Mouse (Mus musculus) limb, embryonic 13.5 days (tissue): ENCODE data around the gene Arrdc2. TPM values are rescaled to one million over a fixed set of nuclear protein-coding genes. Genes with fewer than 3 reads are reported as not detected.

Experiments used
- ATAC-seq: fragments of 200-750 bp; cut with Nextera tagmentation; 2 replicates; pipeline ENCODE4 v1.8.0; 2017; ENCODE audit warnings: low read depth, moderate number of reproducible peaks, moderate TSS enrichment; ENCODE audit not compliant: low FRiP score
- H3K27ac ChIP-seq: fragments of 300-500 bp; sonication (generic); 2 replicates; pipeline ENCODE4 v1.5.1; 2015; ENCODE audit warnings: inconsistent platforms, mild to moderate bottlenecking, moderate library complexity
- H3K27me3 ChIP-seq: fragments of 300-500 bp; sonication (generic); 2 replicates; pipeline ENCODE4 v1.6.1; 2015; ENCODE audit warnings: mild to moderate bottlenecking, inconsistent platforms
- H3K36me3 ChIP-seq: fragments of 300-500 bp; sonication (generic); 2 replicates; pipeline ENCODE4 v1.6.1; 2015; ENCODE audit warnings: inconsistent platforms, mild to moderate bottlenecking, moderate library complexity
- H3K4me1 ChIP-seq: fragments of 300-500 bp; sonication (generic); 2 replicates; pipeline ENCODE4 v1.6.1; 2015; ENCODE audit warnings: inconsistent platforms
- H3K4me2 ChIP-seq: fragments of 300-500 bp; sonication (generic); replicated peaks from 2 replicates; pipeline ENCODE4 v1.6.1; 2015; ENCODE audit warnings: inconsistent platforms, mild to moderate bottlenecking, moderate library complexity
- H3K4me3 ChIP-seq: fragments of 300-500 bp; sonication (generic); 2 replicates; pipeline ENCODE4 v1.5.1; 2015; ENCODE audit warnings: moderate library complexity, mild to moderate bottlenecking, inconsistent platforms
- H3K9ac ChIP-seq: fragments of 300-500 bp; sonication (generic); 2 replicates; pipeline ENCODE4 v1.6.1; 2015; ENCODE audit warnings: mild to moderate bottlenecking, inconsistent platforms
- H3K9me3 ChIP-seq: fragments of 300-500 bp; sonication (generic); 2 replicates; pipeline ENCODE4 v1.6.1; 2016; ENCODE audit warnings: inconsistent platforms
- WGBS: fragments of 180-500 bp; shearing (Covaris S2); methylation state at CpG from one replicate; pipeline ENCODE4 v1.1.7; 2015; 5-methylcytosine and 5-hydroxymethylcytosine counted together
- microRNA-seq: library from miRNA; unstranded; fragments of <30 nt; microRNA quantifications from one replicate; pipeline ENCODE4, GENCODE M21; 2016
- polyA plus RNA-seq: library from polyadenylated mRNA; unstranded; fragments of >200 nt; fragmentation: Nextera tagmentation; extraction: Ambion mirVana; gene quantifications from 2 replicates; pipeline ENCODE4 v1.2.1, GENCODE M21; 2015

Arrdc2 gene
- polyA plus RNA-seq, 1 experiment from 2014 or later = 6.1 TPM

DNA sequence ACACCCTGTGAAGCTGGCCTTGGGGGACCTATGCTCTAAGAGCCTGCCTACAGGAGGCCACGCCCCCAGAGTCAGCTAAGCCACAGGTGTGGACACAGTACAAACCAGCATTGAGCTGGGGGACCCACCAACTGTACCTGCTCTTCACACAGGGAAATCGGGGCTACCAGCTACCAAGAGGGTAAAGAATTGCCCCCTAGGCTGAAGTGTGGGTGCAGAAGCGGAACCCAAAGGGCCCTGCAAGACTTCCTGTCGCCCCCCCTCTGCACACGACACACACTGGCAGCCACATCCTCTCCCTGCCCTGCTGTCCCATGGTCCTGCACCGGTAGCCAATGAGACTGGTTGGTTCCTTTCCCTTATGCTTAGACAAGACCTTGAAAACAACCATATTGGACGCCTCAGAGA lies 48.2 kb downstream of the Arrdc2 start:
- no peak for ATAC-seq
- WGBS = 71% methylated on average over 7 of the region's 7 CpGs
- Histone ChIP-seq H3K4me3 (peak overlapping the region; percentile 76), H3K27ac (peak overlapping the region; percentile 10; the same call in 1 of the 2 replicates), H3K9ac (peak overlapping the region; percentile 88), H3K27me3 (peaks cover 13% of the 10 kb centered on the region), H3K9me3 (no peaks in the 10 kb centered on the region), H3K4me1 (peaks cover 37% of the 10 kb centered on the region), H3K4me2 (peak overlapping the region; percentile 79), H3K36me3 (peaks cover 32% of the 10 kb centered on the region)

DNA sequence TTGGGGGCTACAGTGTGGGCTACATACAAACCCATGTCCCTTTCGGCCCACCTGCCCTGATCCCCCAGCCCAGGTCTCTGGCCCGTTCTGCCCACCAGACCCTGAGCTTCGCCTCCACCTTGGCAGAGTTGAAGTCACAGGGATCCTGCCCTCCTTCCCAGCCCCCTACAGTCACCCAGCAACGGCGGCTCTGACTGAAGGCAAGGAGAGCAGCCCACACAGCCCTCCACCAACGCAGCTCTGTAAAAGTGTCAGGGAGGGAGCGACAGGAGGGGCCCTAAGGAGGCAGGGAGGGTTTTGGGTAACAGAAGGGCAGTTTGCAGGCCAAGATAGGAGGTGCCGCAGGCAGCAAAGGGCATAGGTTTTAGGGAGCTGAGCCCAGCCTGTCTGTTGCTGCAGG lies 48.7 kb downstream of the Arrdc2 start:
- H3K4me3 ChIP-seq = peak overlapping the region; percentile 76
- peaks cover 9% of the 10 kb centered on the region for H3K27me3 ChIP-seq
- H3K27ac ChIP-seq = peak overlapping the region; percentile 10; the same call in 1 of the 2 replicates
- peaks cover 36% of the 10 kb centered on the region for H3K36me3 ChIP-seq
- H3K4me2 ChIP-seq = peak overlapping the region; percentile 79
- WGBS = 55% methylated on average over 8 of the region's 8 CpGs
- no peak for ATAC-seq
- H3K4me1 ChIP-seq = peaks cover 36% of the 10 kb centered on the region
- peak overlapping the region; percentile 88 for H3K9ac ChIP-seq
- no peaks in the 10 kb centered on the region for H3K9me3 ChIP-seq

DNA sequence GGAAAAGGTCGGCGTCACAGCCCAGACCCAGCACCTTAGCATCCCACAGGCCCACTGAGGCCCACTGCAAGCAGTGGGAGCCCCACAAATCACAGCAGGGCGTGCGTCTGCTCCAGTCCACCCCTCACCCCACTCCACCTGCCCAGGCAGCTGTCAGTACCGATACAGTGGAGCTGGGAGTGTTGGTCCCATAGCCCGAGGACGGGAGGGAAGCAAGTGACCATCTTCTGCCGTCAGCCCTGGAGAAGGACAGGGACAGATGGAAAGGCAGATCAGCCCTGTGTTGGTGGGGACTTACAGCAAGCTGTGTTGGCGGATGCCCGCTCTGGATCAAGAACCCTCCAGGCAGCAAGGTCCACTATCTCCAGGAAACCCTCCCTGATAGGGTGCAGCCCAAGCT lies 50.5 kb downstream of the Arrdc2 start:
- H3K4me1 ChIP-seq = peaks cover 37% of the 10 kb centered on the region
- H3K4me3 ChIP-seq = no peak overlapping the region
- no peaks in the 10 kb centered on the region for H3K27me3 ChIP-seq
- ATAC-seq = no peak
- 74% methylated on average over 10 of the region's 10 CpGs for WGBS
- H3K36me3 ChIP-seq = peaks cover 54% of the 10 kb centered on the region
- no peak overlapping the region for H3K27ac ChIP-seq
- H3K9ac ChIP-seq = 0 out of 2 replicates have a peak overlapping the region, but pooled peaks have one; percentile 13
- no peak overlapping the region for H3K4me2 ChIP-seq
- no peaks in the 10 kb centered on the region for H3K9me3 ChIP-seq

DNA sequence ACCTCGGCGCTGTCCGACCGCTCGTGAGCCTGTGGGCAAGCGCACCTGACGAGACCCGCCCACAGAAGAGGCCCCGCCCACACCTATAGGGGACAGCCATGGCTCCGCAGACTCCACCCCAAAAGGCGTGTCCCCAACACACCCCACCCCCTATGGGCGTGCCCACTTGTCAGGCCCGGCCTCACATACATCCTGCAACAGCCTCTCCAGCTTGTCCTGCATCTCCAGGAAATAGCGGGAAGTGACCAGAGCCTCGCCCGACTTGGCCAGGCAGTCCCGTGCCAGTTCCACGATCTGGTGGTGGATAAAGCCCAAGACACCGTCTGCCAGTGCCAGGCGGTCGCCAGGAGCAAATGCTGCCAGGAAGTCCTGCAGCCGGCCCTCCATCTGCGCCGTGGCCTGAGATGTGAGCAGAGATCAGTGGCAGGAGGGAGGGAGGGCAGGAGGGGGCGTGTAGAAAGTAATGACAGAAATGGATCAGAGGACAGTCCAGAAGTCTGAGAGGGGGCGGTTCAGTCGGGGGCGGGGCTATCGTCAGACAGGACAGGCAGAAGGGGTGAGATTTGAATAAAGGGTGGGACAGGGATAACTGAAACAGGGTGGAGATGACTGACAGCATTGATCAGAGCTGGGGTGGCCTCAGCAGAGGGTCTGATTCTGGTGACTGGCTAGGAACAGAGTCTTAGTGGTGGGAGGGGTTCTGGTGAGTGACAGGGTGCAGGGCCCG lies 51.4 kb downstream of the Arrdc2 start:
- ATAC-seq = no peak
- 0 out of 2 replicates have a peak overlapping the region, but pooled peaks have one; percentile 4 for H3K9ac ChIP-seq
- 0 out of 2 replicates have a peak overlapping the region, but pooled peaks have one; percentile 21 for H3K4me2 ChIP-seq
- no peaks in the 10 kb centered on the region for H3K9me3 ChIP-seq
- no peaks in the 10 kb centered on the region for H3K27me3 ChIP-seq
- no peak overlapping the region for H3K27ac ChIP-seq
- WGBS = 22% methylated on average over 30 of the region's 30 CpGs
- H3K4me1 ChIP-seq = peaks cover 34% of the 10 kb centered on the region
- no peak overlapping the region for H3K4me3 ChIP-seq
- peaks cover 63% of the 10 kb centered on the region for H3K36me3 ChIP-seq

DNA sequence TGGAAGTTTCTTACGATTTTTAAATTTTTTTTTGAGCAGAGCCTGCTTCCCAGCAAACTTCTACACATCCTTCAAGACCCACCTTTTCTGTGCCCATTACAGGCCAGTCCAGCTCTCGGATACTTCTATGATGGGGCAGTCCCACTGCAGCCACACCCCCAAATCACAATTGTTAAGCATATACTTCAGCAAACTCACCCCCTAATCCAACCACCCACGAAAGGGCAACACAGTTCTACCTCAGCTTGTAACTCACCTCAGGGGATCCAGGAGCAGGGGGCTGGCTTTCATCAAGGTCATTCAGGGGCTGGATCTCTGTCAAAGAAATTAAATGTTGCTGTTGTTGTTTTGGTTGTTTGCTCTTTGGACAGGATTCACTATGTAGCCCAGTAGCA lies 52.5 kb downstream of the Arrdc2 start:
- Histone ChIP-seq H3K9ac (no peak overlapping the region), H3K4me3 (no peak overlapping the region), H3K36me3 (peaks cover 73% of the 10 kb centered on the region), H3K27ac (no peak overlapping the region), H3K9me3 (no peaks in the 10 kb centered on the region), H3K4me2 (no peak overlapping the region), H3K4me1 (peaks cover 27% of the 10 kb centered on the region), H3K27me3 (no peaks in the 10 kb centered on the region)
- 87% methylated on average over 3 of the region's 3 CpGs for WGBS
- no peak for ATAC-seq

DNA sequence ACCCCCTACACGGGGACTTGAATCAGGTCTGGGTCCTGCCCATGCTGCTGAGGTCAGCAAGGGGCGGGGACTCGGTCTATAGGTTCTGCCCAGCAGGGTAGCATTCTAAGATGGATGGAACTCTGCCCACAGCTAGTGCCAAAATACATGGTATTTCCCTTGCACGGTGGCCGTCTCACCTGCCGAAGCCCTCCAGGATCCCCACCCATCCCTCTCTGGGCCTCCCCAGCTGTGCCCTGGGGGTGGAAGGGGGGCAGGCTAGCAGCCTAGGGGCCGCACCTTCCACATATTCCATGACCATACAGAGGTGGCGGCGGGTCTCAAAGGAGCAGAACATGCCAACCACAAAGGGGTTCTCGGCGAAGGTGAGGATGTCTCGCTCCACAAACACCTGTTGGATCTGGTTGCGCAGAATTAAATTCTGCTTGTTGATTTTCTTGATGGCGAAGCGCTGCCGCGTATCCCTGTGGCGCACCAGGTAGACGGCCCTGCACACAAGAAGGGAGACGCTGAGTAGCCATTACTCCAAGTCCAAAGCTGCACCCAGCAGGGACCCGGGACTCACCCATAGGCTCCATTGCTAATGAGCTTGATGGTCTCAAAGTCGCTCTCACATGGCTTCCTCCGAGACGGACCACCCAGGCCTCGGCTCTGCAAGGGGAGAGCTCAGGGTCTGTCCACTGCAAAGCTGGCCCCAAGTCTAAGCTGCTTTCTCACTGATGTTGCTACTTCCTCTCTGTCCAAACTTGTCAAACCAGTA lies 53.0 kb downstream of the Arrdc2 start:
- H3K36me3 ChIP-seq = peaks cover 79% of the 10 kb centered on the region
- 88% methylated on average over 25 of the region's 25 CpGs for WGBS

More for the DNA sequence above, 53.0 kb downstream of the Arrdc2 start:
- no peak for ATAC-seq
- no peak overlapping the region for H3K4me3 ChIP-seq
- 0 out of 2 replicates have a peak overlapping the region, but pooled peaks have one; percentile 13 for H3K9ac ChIP-seq
- no peaks in the 10 kb centered on the region for H3K9me3 ChIP-seq
- no peak overlapping the region for H3K27ac ChIP-seq
- H3K4me1 ChIP-seq = peaks cover 22% of the 10 kb centered on the region
- H3K27me3 ChIP-seq = no peaks in the 10 kb centered on the region
- no peak overlapping the region for H3K4me2 ChIP-seq

Small RNAs within 50 kb of the gene (microRNA-seq; reads per million reads assigned to microRNA genes)
- gene Mir7240 = not detected

Other genes starting within 250 kb of the Arrdc2 start
- gene Isyna1, start 245.3 kb downstream of the Arrdc2 start, polyA plus RNA-seq = 162 and 165 TPM in 2 replicates
- gene Ssbp4, start 230.8 kb downstream of the Arrdc2 start, polyA plus RNA-seq = 115 and 131 TPM in 2 replicates
- gene Lrrc25, start 223.6 kb downstream of the Arrdc2 start, polyA plus RNA-seq = 1.9 and 2.3 TPM in 2 replicates
- 0.18 TPM in 1 of 2 replicates, not detected in the other for gene Gdf15, start 207.3 kb downstream of the Arrdc2 start, polyA plus RNA-seq
- 68.2 and 71.1 TPM in 2 replicates for gene Pgpep1, start 179.3 kb downstream of the Arrdc2 start, polyA plus RNA-seq
- gene Lsm4, start 166.5 kb downstream of the Arrdc2 start, polyA plus RNA-seq = 240 and 246 TPM in 2 replicates
- gene Jund, start 140.8 kb downstream of the Arrdc2 start, polyA plus RNA-seq = 57.3 and 61.1 TPM in 2 replicates
- not detected in 2 replicates for gene Iqcn, start 136.3 kb downstream of the Arrdc2 start, polyA plus RNA-seq
- gene Gm3336, start 121.2 kb downstream of the Arrdc2 start, polyA plus RNA-seq = not detected in 2 replicates
- 0.04 and 0.06 TPM in 2 replicates for gene Pde4c, start 116.0 kb downstream of the Arrdc2 start, polyA plus RNA-seq
- gene Rab3a, start 85.0 kb downstream of the Arrdc2 start, polyA plus RNA-seq = 18.0 and 19.6 TPM in 2 replicates
- gene Mpv17l2, start 78.8 kb downstream of the Arrdc2 start, polyA plus RNA-seq = 29.2 and 36.6 TPM in 2 replicates
- gene Pik3r2, start 63.0 kb downstream of the Arrdc2 start, polyA plus RNA-seq = 78.1 and 81.3 TPM in 2 replicates
- 13.1 and 14.0 TPM in 2 replicates for gene Mast3, start 34.7 kb downstream of the Arrdc2 start, polyA plus RNA-seq
- gene Il12rb1, start 31.3 kb downstream of the Arrdc2 start, polyA plus RNA-seq = 0.06 TPM in 1 of 2 replicates, not detected in the other
- gene Kcnn1, start 23.5 kb upstream of the Arrdc2 start, polyA plus RNA-seq = 2.9 and 4.3 TPM in 2 replicates
- 113 and 117 TPM in 2 replicates for gene Ccdc124, start 34.2 kb upstream of the Arrdc2 start, polyA plus RNA-seq
- gene Slc5a5, start 53.0 kb upstream of the Arrdc2 start, polyA plus RNA-seq = 0.39 and 0.45 TPM in 2 replicates
- 4,263 and 4,460 TPM in 2 replicates for gene Rpl18a, start 57.7 kb upstream of the Arrdc2 start, polyA plus RNA-seq
- 52.8 and 57.8 TPM in 2 replicates for gene Map1s, start 66.2 kb upstream of the Arrdc2 start, polyA plus RNA-seq